Mouse (Mus musculus) stomach, embryonic 14.5 days (tissue): ENCODE data around the gene Fam124a. TPM values are rescaled to one million over a fixed set of nuclear protein-coding genes. Genes with fewer than 3 reads are reported as not detected.
"Not testable (repeated sequence)": the region's sequence is repeated elsewhere in the genome, so short reads cannot be mapped to it uniquely, and the experiment has no call there.

ENCODE experiments used
- ATAC-seq: fragments of 200-750 bp; cut with Nextera tagmentation; 2 replicates; pipeline ENCODE4 v1.8.0; 2017; ENCODE audit warnings: low read depth, moderate TSS enrichment; ENCODE audit not compliant: insufficient number of reproducible peaks, insufficient read depth, low FRiP score
- H3K27ac ChIP-seq: fragments of 300-500 bp; sonication (generic); 2 replicates; pipeline ENCODE4 v1.5.1; 2014; ENCODE audit warnings: mild to moderate bottlenecking, low read length, moderate library complexity, mixed read lengths
- H3K27me3 ChIP-seq: fragments of 300-500 bp; sonication (generic); 2 replicates; pipeline ENCODE4 v1.6.1; 2014; ENCODE audit warnings: low read length, control low read depth, mixed read lengths; ENCODE audit not compliant: control insufficient read depth, insufficient read depth
- H3K36me3 ChIP-seq: fragments of 300-500 bp; sonication (generic); 2 replicates; pipeline ENCODE4 v1.6.1; 2014; ENCODE audit warnings: mild to moderate bottlenecking, control low read depth, low read length, moderate library complexity, mixed read lengths; ENCODE audit not compliant: control insufficient read depth, insufficient read depth
- H3K4me1 ChIP-seq: fragments of 300-500 bp; sonication (generic); 2 replicates; pipeline ENCODE4 v1.6.1; 2014; ENCODE audit warnings: low read length, control low read depth, mixed read lengths; ENCODE audit not compliant: control insufficient read depth, insufficient read depth
- H3K4me2 ChIP-seq: fragments of 300-500 bp; sonication (generic); replicated peaks from 2 replicates; pipeline ENCODE4 v1.6.1; 2014; ENCODE audit warnings: low read depth, low read length, control low read depth
- H3K4me3 ChIP-seq: fragments of 300-500 bp; sonication (generic); 2 replicates; pipeline ENCODE4 v1.5.1; 2014; ENCODE audit warnings: low read depth, low read length, control low read depth
- H3K9ac ChIP-seq: fragments of 300-500 bp; sonication (generic); replicated peaks from 2 replicates; pipeline ENCODE4 v1.6.1; 2014; ENCODE audit warnings: low read depth, mild to moderate bottlenecking, control low read depth, low read length, moderate library complexity, mixed read lengths
- H3K9me3 ChIP-seq: fragments of 300-500 bp; sonication (generic); 2 replicates; pipeline ENCODE4 v1.6.1; 2016; ENCODE audit warnings: low read depth, low read length, control low read depth; ENCODE audit not compliant: control insufficient read depth
- WGBS: fragments of 180-500 bp; shearing (Covaris S2); extraction: QIAGEN DNeasy Blood & Tissue Kit; methylation state at CpG from one replicate; pipeline ENCODE4 v1.1.7; 2014; 5-methylcytosine and 5-hydroxymethylcytosine counted together
- polyA plus RNA-seq: library from polyadenylated mRNA; unstranded; fragments of >200 nt; fragmentation: Nextera tagmentation; extraction: Ambion mirVana; gene quantifications from 2 replicates; pipeline ENCODE4 v1.2.1, GENCODE M21; 2014

The Fam124a gene
- polyA plus RNA-seq, 1 experiment from 2014 or later: 3.5 TPM

GRCm38 (mm10) chr14:62563679-62564078 lies 8.1 kb downstream of the Fam124a start:
- Histone ChIP-seq H3K4me1 (0 out of 2 replicates have a peak, but pooled peaks cover 2% of the 10 kb centered on the region), H3K27ac (no peak overlapping the region), H3K27me3 (no peaks in the 10 kb centered on the region), H3K36me3 (no peaks in the 10 kb centered on the region), H3K9me3 (no peaks in the 10 kb centered on the region), H3K4me2 (no peak overlapping the region), H3K9ac (no peak overlapping the region), H3K4me3 (no peak overlapping the region)
- ATAC-seq: no peak
- 73% methylated on average over 7 of the region's 7 CpGs for WGBS

- H3K36me3 ChIP-seq, H3K9ac ChIP-seq, H3K4me3 ChIP-seq, ATAC-seq, H3K9me3 ChIP-seq, H3K4me2 ChIP-seq, H3K27ac ChIP-seq, H3K27me3 ChIP-seq: not testable (repeated sequence)
- H3K4me1 ChIP-seq: 0 out of 2 replicates have a peak, but pooled peaks cover 11% of the 10 kb centered on the region
- 89% methylated on average over 9 of the region's 9 CpGs for WGBS
Measured at GRCm38 (mm10) chr14:62566821-62567220, 11.3 kb downstream of the Fam124a start, which contains the start of gene Gm4131. Gm4131 (minus strand) TSS chr14:62566921.

GRCm38 (mm10) chr14:62569463-62569862 lies 13.9 kb downstream of the Fam124a start:
- 75% methylated on average over 5 of the region's 5 CpGs for WGBS
- no peak for ATAC-seq
- H3K36me3 ChIP-seq: no peaks in the 10 kb centered on the region

GRCm38 (mm10) chr14:62570299-62570698 lies 14.8 kb downstream of the Fam124a start:
- WGBS: 12% methylated on average over 4 of the region's 4 CpGs
- H3K27ac ChIP-seq: no peak overlapping the region; the same call in 1 of the 2 replicates
- H3K4me1 ChIP-seq: 0 out of 2 replicates have a peak, but pooled peaks cover 9% of the 10 kb centered on the region
- H3K27me3 ChIP-seq: no peaks in the 10 kb centered on the region
- no peaks in the 10 kb centered on the region for H3K36me3 ChIP-seq
- peak; percentile 33; the same call in 1 of the 2 replicates for ATAC-seq
- H3K4me2 ChIP-seq: no peak overlapping the region
- no peaks in the 10 kb centered on the region for H3K9me3 ChIP-seq
- no peak overlapping the region for H3K4me3 ChIP-seq
- H3K9ac ChIP-seq: no peak overlapping the region

More at GRCm38 (mm10) chr14:62569463-62569862, 13.9 kb downstream of the Fam124a start:
- Histone ChIP-seq H3K9ac (no peak overlapping the region), H3K27ac (no peak overlapping the region; the same call in 1 of the 2 replicates), H3K4me3 (no peak overlapping the region), H3K4me1 (0 out of 2 replicates have a peak, but pooled peaks cover 9% of the 10 kb centered on the region), H3K4me2 (no peak overlapping the region), H3K27me3 (no peaks in the 10 kb centered on the region), H3K9me3 (no peaks in the 10 kb centered on the region)

- peak; percentile 46; the same call in 1 of the 2 replicates for ATAC-seq
- Histone ChIP-seq H3K4me3 (no peak overlapping the region), H3K4me2 (no peak overlapping the region), H3K27me3 (no peaks in the 10 kb centered on the region), H3K9ac (no peak overlapping the region), H3K36me3 (no peaks in the 10 kb centered on the region), H3K9me3 (no peaks in the 10 kb centered on the region), H3K27ac (no peak overlapping the region), H3K4me1 (0 out of 2 replicates have a peak, but pooled peaks cover 9% of the 10 kb centered on the region)
- 0% methylated on average over 2 of the region's 3 CpGs for WGBS
Measured at GRCm38 (mm10) chr14:62573454-62573853, 17.9 kb downstream of the Fam124a start.

- Histone ChIP-seq H3K4me2 (no peak overlapping the region), H3K4me3 (no peak overlapping the region), H3K36me3 (no peaks in the 10 kb centered on the region), H3K27me3 (no peaks in the 10 kb centered on the region), H3K27ac (no peak overlapping the region), H3K9ac (no peak overlapping the region), H3K9me3 (no peaks in the 10 kb centered on the region), H3K4me1 (0 out of 2 replicates have a peak, but pooled peaks cover 5% of the 10 kb centered on the region)
- 62% methylated on average over 6 of the region's 6 CpGs for WGBS
- no peak for ATAC-seq
Measured at GRCm38 (mm10) chr14:62574906-62575305, 19.4 kb downstream of the Fam124a start.

GRCm38 (mm10) chr14:62575862-62576261 lies 20.3 kb downstream of the Fam124a start:
- no peak overlapping the region for H3K27ac ChIP-seq
- H3K27me3 ChIP-seq: no peaks in the 10 kb centered on the region
- H3K4me1 ChIP-seq: no peaks in the 10 kb centered on the region
- no peak overlapping the region for H3K4me3 ChIP-seq
- WGBS: 66% methylated on average over 8 of the region's 8 CpGs
- H3K9ac ChIP-seq: no peak overlapping the region
- ATAC-seq: no peak
- no peaks in the 10 kb centered on the region for H3K36me3 ChIP-seq
- H3K9me3 ChIP-seq: no peaks in the 10 kb centered on the region
- no peak overlapping the region for H3K4me2 ChIP-seq

- Histone ChIP-seq H3K4me3 (no peak overlapping the region), H3K27ac (no peak overlapping the region), H3K9me3 (no peaks in the 10 kb centered on the region), H3K27me3 (no peaks in the 10 kb centered on the region), H3K36me3 (no peaks in the 10 kb centered on the region), H3K9ac (no peak overlapping the region), H3K4me1 (no peaks in the 10 kb centered on the region), H3K4me2 (no peak overlapping the region)
- no peak for ATAC-seq
- 88% methylated on average over 3 of the region's 3 CpGs for WGBS
Measured at GRCm38 (mm10) chr14:62580945-62581344, 25.4 kb downstream of the Fam124a start.

GRCm38 (mm10) chr14:62581768-62582167 lies 26.2 kb downstream of the Fam124a start:
- no peak for ATAC-seq
- Histone ChIP-seq H3K9me3 (no peaks in the 10 kb centered on the region), H3K4me2 (no peak overlapping the region), H3K4me1 (no peaks in the 10 kb centered on the region), H3K9ac (no peak overlapping the region), H3K27me3 (no peaks in the 10 kb centered on the region), H3K4me3 (no peak overlapping the region), H3K36me3 (no peaks in the 10 kb centered on the region), H3K27ac (no peak overlapping the region)
- WGBS: 82% methylated on average over 9 of the region's 9 CpGs
